Mouse (Mus musculus) embryo, embryonic 10 days (tissue): Measurements from ENCODE around the gene Slc25a21.
"Not testable (repeated sequence)": the region's sequence is repeated elsewhere in the genome, so short reads cannot be mapped to it uniquely, and the experiment has no call there.

Source experiments
- DNase-seq: peaks from one replicate; pipeline ENCODE4 v3.0.0-alpha.2; 2015; ENCODE audit warnings: low spot score

Gene Slc25a21

GRCm38 (mm10) chr12:57197363-57198026 lies at the start of gene Slc25a21:
Gene Slc25a21, minus strand, starts transcription at chr12:57197472.
- no peak for DNase-seq

- no peak for DNase-seq
Observed at GRCm38 (mm10) chr12:57243671-57244495, 46.6 kb upstream of the Slc25a21 start.

GRCm38 (mm10) chr12:57233386-57233785 lies 36.1 kb upstream of the Slc25a21 start:
- DNase-seq = no peak

- peak; percentile 22 for DNase-seq
Observed at GRCm38 (mm10) chr12:57231085-57231875, 34.0 kb upstream of the Slc25a21 start.

- DNase-seq = peak; percentile 94
Observed at GRCm38 (mm10) chr12:57230192-57230706, 33.0 kb upstream of the Slc25a21 start, which contains the start of the genes Prps1l3 and Mipol1. Gene Prps1l3, plus strand, starts transcription at chr12:57230412. Gene Mipol1, plus strand, starts transcription at chr12:57230427.

GRCm38 (mm10) chr12:57229703-57230102 lies 32.4 kb upstream of the Slc25a21 start:
- DNase-seq = no peak

- no peak for DNase-seq
Observed at GRCm38 (mm10) chr12:57227776-57228175, 30.5 kb upstream of the Slc25a21 start.

GRCm38 (mm10) chr12:57226411-57226810 lies 29.1 kb upstream of the Slc25a21 start:
- no peak for DNase-seq

GRCm38 (mm10) chr12:57212463-57212862 lies 15.2 kb upstream of the Slc25a21 start:
- not testable (repeated sequence) for DNase-seq

GRCm38 (mm10) chr12:57211353-57212311 lies 14.4 kb upstream of the Slc25a21 start:
- peak; percentile 70 for DNase-seq

GRCm38 (mm10) chr12:57204276-57204851 lies 7.1 kb upstream of the Slc25a21 start:
- no peak for DNase-seq

- no peak for DNase-seq
Observed at GRCm38 (mm10) chr12:57201901-57202300, 4.6 kb upstream of the Slc25a21 start.

- DNase-seq = no peak
Observed at GRCm38 (mm10) chr12:57199427-57199826, 2.2 kb upstream of the Slc25a21 start.

- no peak for DNase-seq
Observed at GRCm38 (mm10) chr12:57198269-57198668, 997 bp upstream of the Slc25a21 start.

- DNase-seq = peak; percentile 79
Observed at GRCm38 (mm10) chr12:57196608-57197362, 487 bp downstream of the Slc25a21 start.

- no peak for DNase-seq
Observed at GRCm38 (mm10) chr12:57196286-57196607, 1.0 kb downstream of the Slc25a21 start.

GRCm38 (mm10) chr12:57194609-57195008 lies 2.7 kb downstream of the Slc25a21 start:
- DNase-seq = peak; percentile 59

- DNase-seq = no peak
Observed at GRCm38 (mm10) chr12:57187032-57187431, 10.2 kb downstream of the Slc25a21 start.

- DNase-seq = no peak
Observed at GRCm38 (mm10) chr12:57186126-57186525, 11.1 kb downstream of the Slc25a21 start.

- peak; percentile 78 for DNase-seq
Observed at GRCm38 (mm10) chr12:57185475-57185874, 11.8 kb downstream of the Slc25a21 start.
